Mouse (Mus musculus) brain, embryonic 14.5 days (tissue): Measurements from ENCODE around the gene Eid3.

Experiments used
- CTCF ChIP-seq: fragments of 200-500 bp; IDR thresholded peaks from 2 replicates; pipeline ENCODE4 v1.5.1; 2012; ENCODE audit warnings: inconsistent platforms, mild to moderate bottlenecking, moderate library complexity, borderline replicate concordance; ENCODE audit not compliant: insufficient read depth, insufficient read length; ENCODE audit errors: extremely low read depth
- POLR2A ChIP-seq: fragments of 200-500 bp; IDR thresholded peaks from 2 replicates; pipeline ENCODE4 v1.6.1; 2012; ENCODE audit warnings: mild to moderate bottlenecking, inconsistent platforms, borderline replicate concordance; ENCODE audit not compliant: poor library complexity, insufficient read depth, insufficient read length, severe bottlenecking; ENCODE audit errors: extremely low read depth

DNA sequence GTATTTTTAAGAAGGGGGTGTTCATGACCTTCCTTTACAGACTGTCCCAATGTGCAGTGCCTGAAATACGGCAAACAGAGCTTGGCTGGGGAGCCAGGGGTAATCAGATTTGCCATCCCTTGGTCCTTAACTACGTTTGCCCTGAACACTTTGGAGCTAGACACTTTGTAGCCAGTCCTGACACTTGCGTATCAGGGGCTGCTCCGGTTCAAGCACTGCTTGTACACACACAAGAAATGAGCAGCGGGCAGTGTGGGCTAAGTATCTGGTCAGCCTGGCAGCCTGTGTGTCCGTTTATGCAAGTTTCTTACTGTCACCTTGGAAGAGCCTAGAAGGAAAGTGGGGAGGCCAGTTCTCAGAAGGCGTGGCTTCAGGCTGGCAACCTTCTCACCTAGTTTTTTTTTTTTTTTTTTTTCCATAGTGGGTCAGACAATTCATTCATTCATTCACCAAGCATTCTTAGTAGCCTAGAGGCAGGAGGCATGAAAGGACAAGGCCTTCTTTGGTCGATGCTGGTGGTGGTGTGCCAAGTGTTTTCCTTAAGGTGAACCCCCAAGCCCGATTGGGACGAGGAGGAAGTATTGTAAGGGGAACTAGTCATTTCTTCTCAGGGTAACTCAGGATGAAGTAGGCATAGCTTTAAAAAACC lies 8.3 kb upstream of the Eid3 start:
- TF ChIP-seq CTCF (no peak), POLR2A (no peak)
